ENCODE assay signal across 34 mouse cellular contexts in the genomic region with DNA sequence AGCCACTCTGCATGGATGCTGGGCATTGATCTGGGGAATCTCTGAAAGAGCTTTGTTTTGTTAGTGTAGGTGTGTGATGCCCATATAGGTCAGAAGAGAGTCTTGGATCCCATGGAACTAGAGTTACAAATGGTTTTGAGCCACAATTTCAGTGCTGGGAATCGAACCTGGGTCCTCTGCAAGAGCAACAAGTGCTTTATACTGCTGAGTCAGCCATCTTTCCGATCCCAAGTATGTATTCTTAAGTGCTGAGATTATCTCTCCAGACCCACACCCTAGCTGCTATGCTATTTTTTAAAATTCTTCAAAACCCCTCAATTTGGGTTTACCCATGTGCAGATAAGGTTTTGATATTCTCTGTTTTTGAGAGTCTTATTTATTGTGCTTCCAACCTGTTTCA.
"Had no signal": no experiment of that assay in that cellular context is flagged by ENCODE, and none has a peak within 500 bp of the region (broad histone marks: within the 10 kb centered on the region; RNA-seq: fewer than 3 reads in every experiment).

No protein-coding gene starts in this region.

- DNase-seq: heart, postnatal 10 days; heart, postnatal 14 days; heart, postnatal 36 days; heart, postnatal 4 days; kidney, adult 11 months; kidney, adult 18-20 months; kidney, adult 2 months; kidney, adult 8-10 months; kidney, adult 9 months; kidney, postnatal 10 days; kidney, postnatal 14 days; kidney, postnatal 25 days; kidney, postnatal 36 days; kidney, postnatal 4 days; layer of hippocampus, adult 9-11 months; layer of hippocampus, postnatal 36 days had no signal

- H3K4me3 ChIP-seq: heart, embryonic 12.5 days; heart, embryonic 13.5 days; heart, embryonic 15.5 days; hindbrain, embryonic 10.5 days; hindbrain, embryonic 12.5 days; hindbrain, embryonic 13.5 days; hindbrain, embryonic 15.5 days; intestine, embryonic 15.5 days; kidney, embryonic 15.5 days; layer of hippocampus, adult 2 months; left cerebral cortex, adult 2 months had no signal

- H3K4me2 ChIP-seq: heart, embryonic 12.5 days; heart, embryonic 13.5 days; heart, embryonic 15.5 days; hindbrain, embryonic 12.5 days; hindbrain, embryonic 13.5 days; hindbrain, embryonic 14.5 days; hindbrain, embryonic 15.5 days; intestine, embryonic 15.5 days; kidney, embryonic 15.5 days had no signal

- H3K4me1 ChIP-seq: heart, embryonic 12.5 days; heart, embryonic 13.5 days; heart, embryonic 15.5 days; hindbrain, embryonic 10.5 days; hindbrain, embryonic 12.5 days; hindbrain, embryonic 13.5 days; hindbrain, embryonic 15.5 days; intestine, embryonic 15.5 days; kidney, embryonic 15.5 days had no signal

- H3K27me3 ChIP-seq: heart, embryonic 12.5 days; heart, embryonic 13.5 days; heart, embryonic 15.5 days; hindbrain, embryonic 12.5 days; hindbrain, embryonic 13.5 days; hindbrain, embryonic 15.5 days; intestine, embryonic 15.5 days; kidney, embryonic 15.5 days had no signal

- H3K9ac ChIP-seq: heart, embryonic 12.5 days; heart, embryonic 13.5 days; heart, embryonic 15.5 days; hindbrain, embryonic 12.5 days; hindbrain, embryonic 13.5 days; hindbrain, embryonic 14.5 days; hindbrain, embryonic 15.5 days; intestine, embryonic 15.5 days; kidney, embryonic 15.5 days had no signal

- H3K9me3 ChIP-seq: heart, embryonic 12.5 days; heart, embryonic 13.5 days; heart, embryonic 15.5 days; hindbrain, embryonic 10.5 days; hindbrain, embryonic 12.5 days; hindbrain, embryonic 13.5 days; hindbrain, embryonic 15.5 days; intestine, embryonic 15.5 days; kidney, embryonic 15.5 days had no signal

- H3K27ac ChIP-seq: heart, embryonic 13.5 days; heart, embryonic 15.5 days; hindbrain, embryonic 10.5 days; hindbrain, embryonic 12.5 days; hindbrain, embryonic 13.5 days; hindbrain, embryonic 14.5 days; hindbrain, embryonic 15.5 days; hindbrain, postnatal 0 days; intestine, embryonic 15.5 days; kidney, embryonic 15.5 days; kidney, postnatal 0 days; layer of hippocampus, adult 2 months; left cerebral cortex, adult 2 months had no signal

- ATAC-seq: hindbrain, embryonic 16.5 days; hindbrain, postnatal 0 days; inflammation-experienced regulatory T-cells, adult 6 months; intestine, embryonic 15.5 days; intestine, embryonic 16.5 days; intestine, postnatal 0 days had no signal
